Mouse (Mus musculus) spleen, postnatal 14 days (tissue): Measurements from ENCODE around the gene Spice1.

Experiments
- DNase-seq, 2 experiments: peaks; one replicate each; pipeline ENCODE4 v3.0.0; 2021 to 2022; ENCODE audit warnings: low spot score in 2 of 2

The Spice1 gene

GRCm38 (mm10) chr16:44365522-44365921 is 18.6 kb downstream of the Spice1 start:
- DNase-seq: no peak

GRCm38 (mm10) chr16:44375459-44375858 is 28.5 kb downstream of the Spice1 start:
- DNase-seq: no peak

GRCm38 (mm10) chr16:44380006-44380405 is 33.1 kb downstream of the Spice1 start:
- no peak for DNase-seq

GRCm38 (mm10) chr16:44381578-44381977 is 34.7 kb downstream of the Spice1 start:
- DNase-seq: no peak

GRCm38 (mm10) chr16:44383549-44383948 is 36.6 kb downstream of the Spice1 start:
- no peak for DNase-seq

GRCm38 (mm10) chr16:44384251-44384650 is 37.3 kb downstream of the Spice1 start:
- no peak for DNase-seq

- peak in 1 of 2 experiments; percentile 1 for DNase-seq
Measured at GRCm38 (mm10) chr16:44391877-44392548, 45.1 kb downstream of the Spice1 start.

- peak in 1 of 2 experiments; percentile 9 for DNase-seq
Measured at GRCm38 (mm10) chr16:44394577-44395243, 47.8 kb downstream of the Spice1 start, which contains the start of gene Cfap44. Gene Cfap44 (plus strand): TSS chr16:44394796.

- no peak for DNase-seq
Measured at GRCm38 (mm10) chr16:44404933-44405332, 58.0 kb downstream of the Spice1 start.

- DNase-seq: no peak
Measured at GRCm38 (mm10) chr16:44407211-44407610, 60.3 kb downstream of the Spice1 start.

GRCm38 (mm10) chr16:44408290-44408689 is 61.4 kb downstream of the Spice1 start:
- no peak for DNase-seq

GRCm38 (mm10) chr16:44410176-44410575 is 63.3 kb downstream of the Spice1 start:
- DNase-seq: no peak

GRCm38 (mm10) chr16:44417596-44417995 is 70.7 kb downstream of the Spice1 start:
- no peak for DNase-seq

- DNase-seq: no peak
Measured at GRCm38 (mm10) chr16:44421735-44422134, 74.8 kb downstream of the Spice1 start.

GRCm38 (mm10) chr16:44423499-44423898 is 76.6 kb downstream of the Spice1 start:
- no peak for DNase-seq

- DNase-seq: no peak
Measured at GRCm38 (mm10) chr16:44428456-44428855, 81.5 kb downstream of the Spice1 start.

GRCm38 (mm10) chr16:44430021-44430420 is 83.1 kb downstream of the Spice1 start:
- DNase-seq: no peak

GRCm38 (mm10) chr16:44434931-44435330 is 88.0 kb downstream of the Spice1 start:
- no peak for DNase-seq

- DNase-seq: no peak
Measured at GRCm38 (mm10) chr16:44435481-44435880, 88.6 kb downstream of the Spice1 start.
